Mouse (Mus musculus) c-Kit-positive CD71-positive TER-119-negative erythroid progenitor cells, embryonic 14.5 days (primary cell): ENCODE measurements at regions not wholly inside any gene's neighbourhood (a gene's known extent, or its start where the extent isn't known, plus 50 kb on each side); places are given as distances from the start of the nearest gene placed in this dataset.

ENCODE experiments used
- DNase-seq: peaks from one replicate; pipeline ENCODE4 v3.0.0-alpha.2; 2013; ENCODE audit warnings: low read depth

- no peak for DNase-seq
Observed at GRCm38 (mm10) chr11:15572716-15573115, 684.8 kb upstream of the Vstm2a start.

DNA sequence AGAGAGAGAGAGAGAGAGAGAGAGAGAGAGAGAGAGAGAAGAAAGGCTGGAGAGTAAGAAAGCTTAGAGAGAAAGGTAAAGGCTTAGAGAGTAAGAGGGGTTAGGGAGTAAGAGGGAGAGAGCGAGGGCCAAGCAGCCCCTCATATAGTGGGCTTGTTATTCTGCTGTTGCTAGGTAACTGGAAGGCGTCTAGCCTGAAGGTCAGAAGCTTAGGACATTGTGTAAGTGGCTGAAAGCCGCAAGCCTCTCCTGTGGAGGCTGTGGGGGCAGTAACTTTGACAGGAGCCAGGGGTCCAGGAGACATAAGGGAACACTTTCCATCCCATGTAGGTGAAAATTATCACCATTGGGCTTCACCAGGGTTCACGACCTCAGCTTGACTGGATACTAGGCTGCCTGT is 637.6 kb upstream of the Vstm2a start:
- DNase-seq = no peak

DNA sequence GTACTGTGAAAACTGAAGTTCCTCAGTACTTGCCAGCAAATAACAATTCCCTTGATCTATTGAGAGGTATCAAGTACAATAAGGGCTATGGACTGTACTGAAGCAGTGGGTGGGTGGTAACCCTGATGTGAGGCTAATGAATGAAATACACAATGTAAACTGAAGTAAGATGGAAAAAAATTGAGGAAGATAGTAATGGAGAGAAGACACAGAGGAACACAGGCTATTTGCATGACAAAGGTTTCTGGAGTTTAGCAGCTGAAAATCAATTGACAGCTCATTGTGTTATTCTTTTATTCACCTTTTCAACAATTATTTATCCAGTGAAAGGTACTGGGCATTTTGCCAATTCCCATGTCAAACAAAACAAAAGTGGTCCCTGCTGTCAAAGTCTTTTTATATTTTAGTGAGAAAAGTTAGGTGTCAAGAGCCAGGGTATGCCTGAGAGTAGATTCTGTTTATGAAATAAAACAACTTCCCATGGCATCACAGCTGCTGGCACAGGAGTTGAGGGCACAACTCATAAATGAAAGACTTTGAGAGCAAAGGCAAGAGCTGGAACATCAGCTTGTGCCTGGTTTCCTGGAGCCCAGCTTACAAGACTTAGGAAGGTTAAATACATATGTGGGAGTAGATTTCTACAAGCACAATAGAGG is 608.4 kb upstream of the Vstm2a start:
- DNase-seq = no peak

GRCm38 (mm10) chr11:15689073-15689472 is 568.5 kb upstream of the Vstm2a start:
- peak; percentile 33 for DNase-seq

DNA sequence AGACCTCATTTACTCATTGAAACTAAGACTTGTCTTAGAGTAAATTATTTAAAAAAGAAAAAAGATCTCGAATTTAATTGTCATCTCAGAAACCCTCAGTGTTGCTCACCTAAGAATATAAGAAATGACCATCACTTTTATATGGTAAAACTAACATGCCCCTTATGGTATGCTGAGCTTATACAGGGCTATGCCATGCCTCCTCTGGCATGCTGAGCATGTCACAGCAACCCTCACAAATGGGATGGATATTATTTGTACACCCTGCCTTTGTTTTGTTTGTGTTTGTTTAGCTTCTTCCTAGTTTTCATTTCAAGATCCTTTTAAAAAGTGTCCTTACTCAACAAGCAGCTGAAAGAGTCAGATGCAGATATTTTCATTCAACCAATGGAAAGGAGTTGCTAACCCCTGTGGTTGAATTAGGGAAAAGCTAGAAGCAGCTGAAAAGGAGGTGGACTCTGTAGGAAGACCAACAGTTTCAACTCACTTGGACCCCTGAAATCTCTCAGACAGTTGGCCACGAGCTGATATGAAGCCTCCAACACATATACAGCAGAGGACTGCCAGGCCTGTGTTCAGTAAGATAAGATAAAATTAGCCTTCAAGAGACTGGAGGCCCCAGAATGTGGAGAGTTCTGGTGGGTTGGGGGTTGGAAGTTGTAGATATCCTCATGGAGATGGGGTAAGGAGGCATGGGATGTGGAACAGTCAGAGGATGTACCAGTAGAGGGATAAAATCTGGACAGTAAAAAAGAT is 559.3 kb upstream of the Vstm2a start:
- DNase-seq = peak; percentile 27

DNA sequence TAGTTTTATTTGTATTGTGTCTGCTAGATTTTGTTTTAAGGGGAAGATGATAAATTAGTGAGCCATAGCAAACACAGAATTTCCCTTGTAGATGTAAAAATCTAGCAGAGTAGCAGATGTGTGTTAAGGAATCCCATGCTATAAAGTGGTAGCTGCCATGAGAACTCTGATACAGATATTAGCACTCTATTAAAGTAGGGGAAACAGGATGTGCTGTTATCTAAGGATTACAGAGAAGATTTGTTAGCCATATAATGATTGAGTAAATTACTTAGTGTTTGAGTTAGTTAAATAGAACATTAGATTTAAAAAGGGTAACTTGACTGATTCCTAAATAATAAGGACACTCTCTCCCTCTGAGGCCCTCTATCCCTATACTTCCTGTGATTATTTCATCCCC is 541.5 kb upstream of the Vstm2a start:
- DNase-seq = no peak

DNA sequence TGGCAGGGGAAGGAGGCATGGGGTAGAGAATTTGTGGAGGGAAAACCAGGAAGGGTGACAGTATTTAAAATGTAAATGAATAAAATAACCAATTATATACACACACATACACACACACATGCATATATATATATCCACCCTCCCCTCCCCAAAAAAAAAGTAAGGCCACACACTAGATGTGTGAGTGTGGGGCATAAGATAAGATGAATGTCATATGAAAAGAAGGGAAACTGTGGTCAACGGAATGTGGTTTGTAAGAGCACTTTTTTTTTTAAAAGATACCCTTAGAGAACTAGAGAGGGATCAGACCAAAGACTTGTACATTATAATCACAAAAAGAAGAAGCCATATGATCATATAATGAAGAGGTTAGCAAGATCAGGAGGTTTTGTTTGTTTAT is 540.0 kb upstream of the Vstm2a start:
- no peak for DNase-seq

- DNase-seq = no peak
Observed at GRCm38 (mm10) chr11:15737621-15738020, 519.9 kb upstream of the Vstm2a start.

DNA sequence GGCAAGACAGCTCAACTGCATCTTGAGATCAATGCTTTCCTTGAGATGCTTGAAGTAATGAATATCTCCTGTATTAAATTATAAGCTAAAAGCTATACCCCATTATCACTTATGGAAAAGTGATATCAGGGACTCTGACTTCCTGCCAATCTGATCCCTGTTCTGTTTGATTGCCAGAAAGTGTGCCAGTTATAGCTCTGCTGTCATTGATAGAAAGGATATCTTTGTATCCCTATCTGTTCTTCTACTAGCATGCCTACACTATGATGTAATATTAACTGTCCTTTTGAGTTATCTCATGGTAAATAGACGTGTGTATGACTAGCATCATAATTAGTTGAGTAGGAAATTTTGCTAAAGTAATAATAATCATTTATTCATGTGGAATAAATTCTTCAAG is 501.5 kb upstream of the Vstm2a start:
- DNase-seq = no peak

DNA sequence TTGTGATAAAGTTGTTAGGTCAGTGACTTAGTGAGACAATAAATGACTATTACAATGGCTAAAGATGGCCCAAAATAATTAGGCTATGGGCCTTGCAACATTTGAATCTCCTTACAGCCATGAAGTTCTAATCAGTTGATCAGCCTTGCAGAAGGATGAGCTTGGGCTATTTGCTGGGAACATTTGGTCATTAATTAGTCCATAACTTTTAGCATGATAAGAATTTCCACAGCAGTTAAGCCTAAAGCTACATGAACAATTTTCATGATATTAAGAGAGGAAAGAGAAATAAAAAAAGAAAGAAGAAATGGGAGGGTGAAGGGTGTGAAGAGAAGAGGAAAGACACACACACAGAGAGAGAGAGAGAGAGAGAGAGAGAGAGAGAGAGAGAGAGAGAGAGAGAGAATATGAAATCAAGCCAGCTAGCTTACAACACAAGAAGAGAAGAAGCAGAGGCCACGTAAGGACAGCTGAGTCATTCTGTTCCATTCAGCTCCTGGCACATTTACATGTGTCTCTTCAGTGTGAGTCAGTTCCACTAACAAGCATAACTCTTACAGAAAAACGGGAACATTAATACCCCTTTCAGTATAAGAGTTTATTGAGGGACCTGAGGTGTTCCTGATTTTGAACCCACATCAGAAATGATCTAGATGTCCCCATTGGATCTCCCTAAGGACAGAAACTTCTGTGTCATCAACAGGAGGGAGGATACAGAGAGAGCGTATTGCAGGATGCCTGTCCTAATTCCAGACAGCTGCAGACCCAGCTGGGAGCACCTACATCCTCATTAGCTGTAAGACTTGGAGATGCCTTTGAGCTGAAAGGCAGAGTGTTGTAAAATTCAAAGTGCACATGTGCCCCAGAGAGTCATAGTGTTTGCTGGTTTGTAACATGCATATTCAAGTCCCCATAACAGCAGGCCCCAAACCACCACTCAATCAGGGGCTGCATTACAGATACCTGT is 487.6 kb upstream of the Vstm2a start:
- no peak for DNase-seq
